Mouse (Mus musculus): ENCODE data around the gene Rassf3. TPM values are rescaled to one million over a fixed set of nuclear protein-coding genes. Genes with fewer than 3 reads are reported as not detected.

The Rassf3 gene
- polyA plus RNA-seq, 1 experiment from 2014 or later = 12.3 TPM

- no peaks in the 10 kb centered on the region for H3K27me3 ChIP-seq (replicated peaks)
- H3K27ac ChIP-seq = no peak overlapping the region
- H3K9me3 ChIP-seq (replicated peaks) = no peaks in the 10 kb centered on the region
- ATAC-seq = no peak
- peaks cover 91% of the 10 kb centered on the region for H3K36me3 ChIP-seq
- WGBS (ENCODE audit: insufficient replicate concordance) = 85% methylated on average over 6 of the region's 6 CpGs
- no peak overlapping the region for H3K9ac ChIP-seq
- no peak overlapping the region for H3K4me2 ChIP-seq
- H3K4me3 ChIP-seq = no peak overlapping the region
- H3K4me1 ChIP-seq = no peaks in the 10 kb centered on the region
Observed at GRCm38 (mm10) chr10:121385695-121386094, 90.5 kb downstream of the Rassf3 start.

DNA sequence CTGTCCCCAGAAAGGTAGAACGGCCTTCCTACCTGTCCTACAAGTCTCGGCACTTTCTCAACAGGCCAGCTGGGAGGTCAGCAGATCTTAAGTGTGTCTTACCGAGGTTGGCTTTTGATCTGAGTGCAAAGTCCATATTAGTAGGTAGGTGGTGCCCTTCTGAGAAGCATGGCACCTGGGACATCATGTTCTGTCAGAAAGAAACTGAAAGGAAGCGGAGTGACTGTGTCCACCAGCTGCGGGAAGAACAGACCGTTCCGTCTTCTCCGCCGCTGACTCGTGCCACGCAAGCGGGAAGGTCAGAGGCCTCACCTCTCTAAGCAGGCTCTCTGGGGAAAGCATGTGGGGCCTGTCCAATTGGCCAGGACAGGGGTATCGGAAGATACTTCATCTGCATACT is 91.4 kb downstream of the Rassf3 start:
- no peak overlapping the region for H3K4me3 ChIP-seq
- H3K27me3 ChIP-seq (replicated peaks) = no peaks in the 10 kb centered on the region
- H3K36me3 ChIP-seq = peaks cover 90% of the 10 kb centered on the region
- no peak overlapping the region for H3K9ac ChIP-seq
- WGBS (ENCODE audit: insufficient replicate concordance) = 88% methylated on average over 13 of the region's 13 CpGs
- no peak for ATAC-seq
- H3K4me1 ChIP-seq = no peaks in the 10 kb centered on the region
- no peak overlapping the region for H3K4me2 ChIP-seq
- no peaks in the 10 kb centered on the region for H3K9me3 ChIP-seq (replicated peaks)
- H3K27ac ChIP-seq = no peak overlapping the region

DNA sequence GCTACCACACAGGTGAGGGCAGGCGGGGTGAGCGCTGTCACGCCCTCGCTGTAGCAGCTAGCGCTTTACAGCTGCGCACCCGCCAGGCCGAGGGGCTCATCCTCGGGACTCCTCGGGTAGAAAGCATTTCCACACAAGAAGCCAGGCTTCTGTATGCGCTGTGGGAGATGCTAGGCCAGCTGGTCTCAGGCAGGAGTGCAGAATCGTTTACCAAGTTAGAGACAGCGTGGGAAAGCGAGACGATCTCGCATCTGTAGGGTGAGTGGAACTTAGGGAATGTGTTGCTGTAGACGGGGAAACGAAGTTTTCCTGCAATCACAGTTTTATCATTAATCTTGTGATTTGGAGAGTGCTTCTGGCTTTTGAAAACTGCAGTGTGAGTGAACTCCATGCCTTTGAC is 94.9 kb downstream of the Rassf3 start:
- 90% methylated on average over 18 of the region's 18 CpGs for WGBS (ENCODE audit: insufficient replicate concordance)
- Histone ChIP-seq H3K4me1 (peaks cover 3% of the 10 kb centered on the region; the same call in 1 of the 2 replicates), H3K9ac (no peak overlapping the region), H3K9me3 (replicated peaks) (no peaks in the 10 kb centered on the region), H3K4me2 (no peak overlapping the region), H3K27me3 (replicated peaks) (no peaks in the 10 kb centered on the region), H3K27ac (no peak overlapping the region), H3K4me3 (no peak overlapping the region), H3K36me3 (peaks cover 94% of the 10 kb centered on the region)
- ATAC-seq = no peak

DNA sequence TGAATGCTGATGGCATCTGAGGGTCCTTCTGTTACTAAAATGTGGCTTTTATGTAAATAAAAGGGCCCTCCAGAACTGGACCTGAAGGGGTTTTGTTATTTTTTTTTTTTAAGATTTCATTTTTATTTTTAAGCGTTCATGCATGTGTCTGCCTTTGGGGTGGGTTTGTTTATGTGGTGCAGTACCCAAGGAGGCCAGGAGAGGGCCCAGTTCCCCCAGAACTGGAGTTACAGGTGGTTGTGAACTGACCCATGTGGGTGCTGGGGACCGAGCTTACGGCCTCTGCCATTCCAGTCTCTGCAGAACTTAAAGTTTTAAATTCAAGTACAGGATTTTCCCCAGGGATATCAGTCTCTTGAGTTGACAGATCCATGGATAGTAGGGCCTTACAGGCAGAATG is 96.8 kb downstream of the Rassf3 start:
- H3K27ac ChIP-seq = no peak overlapping the region
- H3K27me3 ChIP-seq (replicated peaks) = no peaks in the 10 kb centered on the region
- WGBS (ENCODE audit: insufficient replicate concordance) = 95% methylated on average over 3 of the region's 3 CpGs
- H3K4me2 ChIP-seq = no peak overlapping the region
- no peak for ATAC-seq
- no peak overlapping the region for H3K4me3 ChIP-seq
- H3K36me3 ChIP-seq = peaks cover 89% of the 10 kb centered on the region
- H3K4me1 ChIP-seq = peaks cover 21% of the 10 kb centered on the region
- H3K9me3 ChIP-seq (replicated peaks) = no peaks in the 10 kb centered on the region
- H3K9ac ChIP-seq = no peak overlapping the region

DNA sequence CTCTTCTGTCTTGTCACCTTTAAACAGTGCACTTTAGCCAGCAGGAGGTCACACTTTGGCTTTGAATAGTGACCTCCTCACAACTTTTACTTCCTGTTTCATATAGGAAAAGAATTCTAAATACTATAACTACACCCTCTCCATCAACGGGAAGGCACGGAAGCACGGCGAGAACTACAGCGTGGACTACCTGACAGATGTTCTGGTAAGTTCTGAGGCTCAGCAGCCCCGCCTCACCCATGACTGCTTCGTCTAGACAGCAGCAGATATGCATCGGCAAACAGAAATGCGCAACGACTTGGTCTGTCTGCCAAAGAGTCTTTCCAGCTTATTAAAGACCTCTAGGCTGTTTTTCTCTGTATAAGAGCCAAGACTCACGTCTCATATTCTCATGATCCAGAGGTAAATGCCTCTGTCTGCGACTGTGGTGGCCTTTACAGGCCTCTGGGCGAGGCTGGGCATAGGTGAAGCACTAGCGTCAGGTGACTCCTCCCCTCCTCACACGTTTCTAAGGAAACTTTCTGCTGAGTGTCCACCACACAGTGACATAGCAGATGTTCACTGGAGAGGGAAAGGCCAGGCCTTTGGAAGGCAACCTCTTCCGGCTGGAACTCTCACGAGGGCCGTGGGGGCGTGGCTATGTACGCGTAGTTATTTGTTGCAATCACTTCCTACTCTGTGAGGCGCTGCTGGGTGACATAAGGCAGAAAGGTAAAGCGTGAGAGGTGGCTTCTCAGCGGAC is 99.4 kb downstream of the Rassf3 start:
- Histone ChIP-seq H3K36me3 (peaks cover 81% of the 10 kb centered on the region), H3K4me3 (no peak overlapping the region), H3K9ac (no peak overlapping the region), H3K9me3 (replicated peaks) (no peaks in the 10 kb centered on the region), H3K27ac (no peak overlapping the region), H3K4me2 (no peak overlapping the region), H3K27me3 (replicated peaks) (no peaks in the 10 kb centered on the region), H3K4me1 (peaks cover 27% of the 10 kb centered on the region)
- 87% methylated on average over 24 of the region's 24 CpGs for WGBS (ENCODE audit: insufficient replicate concordance)
- no peak for ATAC-seq

DNA sequence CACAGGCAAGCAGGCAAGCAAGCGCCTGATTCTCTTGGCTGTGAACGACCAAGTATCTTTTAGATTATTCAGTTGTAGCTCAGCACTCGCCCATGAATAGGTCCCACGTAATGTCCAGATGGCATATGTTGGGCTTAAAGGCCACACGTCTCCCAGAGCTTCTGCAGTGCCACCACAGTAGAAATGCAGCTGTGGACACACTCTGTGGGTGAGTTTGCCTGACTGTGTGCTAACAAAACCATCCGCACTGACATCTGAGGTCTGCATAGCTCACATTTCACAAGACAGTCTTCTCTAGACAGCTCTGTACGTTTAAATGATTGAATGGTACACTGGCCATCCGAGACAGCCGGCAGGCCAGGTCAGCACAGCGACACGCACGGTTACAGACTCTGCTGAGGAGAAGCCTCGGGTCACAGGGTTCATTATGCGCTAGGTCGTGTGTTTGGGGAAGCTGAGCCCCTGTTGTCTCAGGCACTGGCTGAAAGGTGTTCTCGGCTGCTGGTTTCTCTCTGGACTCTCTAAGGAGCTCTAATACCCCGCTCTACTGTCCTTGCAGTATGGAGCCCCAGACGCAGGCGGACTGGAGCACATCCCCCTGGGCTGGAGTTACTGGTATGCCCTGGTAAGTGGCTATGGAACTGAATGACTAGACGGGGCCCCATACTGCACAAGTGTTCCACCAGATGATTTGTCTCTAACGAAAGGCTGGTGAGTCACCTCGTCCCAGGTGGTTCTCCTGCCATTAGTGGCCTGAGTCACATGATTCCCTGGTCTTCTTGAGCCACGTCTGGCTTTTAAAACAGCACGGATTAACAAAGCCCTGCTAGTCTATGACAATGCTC is 100.3 kb downstream of the Rassf3 start:
- peaks cover 80% of the 10 kb centered on the region for H3K36me3 ChIP-seq
- H3K4me2 ChIP-seq = peak overlapping the region; percentile 49
- H3K4me1 ChIP-seq = peaks cover 27% of the 10 kb centered on the region
- 0 out of 2 replicates have a peak overlapping the region, but pooled peaks have one; percentile 52 for H3K27ac ChIP-seq
- no peaks in the 10 kb centered on the region for H3K9me3 ChIP-seq (replicated peaks)
- no peak for ATAC-seq
- H3K27me3 ChIP-seq (replicated peaks) = no peaks in the 10 kb centered on the region
- no peak overlapping the region for H3K4me3 ChIP-seq
- WGBS (ENCODE audit: insufficient replicate concordance) = 79% methylated on average over 24 of the region's 24 CpGs
- no peak overlapping the region for H3K9ac ChIP-seq

DNA sequence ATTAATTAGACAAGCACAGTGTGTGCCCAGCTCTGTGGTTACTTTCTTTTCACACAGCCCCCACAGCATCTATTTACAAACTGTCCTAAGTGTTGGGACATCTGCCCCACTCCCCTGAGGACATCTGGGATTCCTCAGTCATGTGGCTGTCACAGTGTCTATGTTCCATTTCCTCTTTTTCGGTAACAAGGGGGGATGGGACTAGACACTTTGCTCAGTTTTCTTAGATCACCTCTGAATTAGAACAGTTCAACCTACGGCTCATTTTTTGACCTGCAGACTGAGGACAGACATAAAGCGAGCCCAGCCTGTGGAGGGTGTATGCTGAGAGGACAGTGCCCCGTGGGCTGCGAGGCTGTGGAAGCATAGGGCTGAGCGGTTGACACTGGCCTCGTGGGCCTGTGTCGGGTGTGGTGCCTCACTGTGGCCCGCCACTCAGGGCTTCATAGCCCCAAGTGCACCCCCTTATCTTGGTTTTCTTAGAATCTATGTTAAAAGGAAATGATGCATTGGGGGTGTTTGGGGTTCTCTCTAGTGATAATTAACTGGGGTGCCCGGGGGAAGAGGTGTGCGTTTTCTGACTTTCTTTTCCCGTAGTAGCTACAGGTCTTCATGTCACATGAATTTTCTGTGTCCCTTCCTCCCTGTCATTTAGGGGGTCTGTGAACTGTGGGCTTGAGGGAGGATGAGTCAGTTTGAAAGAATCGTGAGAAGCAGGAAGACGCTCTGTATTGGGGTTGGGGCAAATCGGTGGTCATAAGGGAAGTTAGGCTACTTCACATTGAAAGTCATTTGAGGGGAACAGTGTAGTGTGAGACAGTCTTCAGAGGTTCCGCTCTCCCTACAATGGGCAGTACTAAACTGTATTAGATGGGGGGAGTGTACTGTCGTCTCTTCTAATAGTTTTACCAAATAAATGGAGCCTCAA is 101.2 kb downstream of the Rassf3 start:
- peak; percentile 87 for ATAC-seq
- Histone ChIP-seq H3K9ac (peak overlapping the region; percentile 48), H3K4me3 (no peak overlapping the region), H3K36me3 (peaks cover 81% of the 10 kb centered on the region), H3K27ac (peak overlapping the region; percentile 52; the same call in 1 of the 2 replicates), H3K9me3 (replicated peaks) (no peaks in the 10 kb centered on the region), H3K4me2 (peak overlapping the region; percentile 49), H3K4me1 (peaks cover 27% of the 10 kb centered on the region), H3K27me3 (replicated peaks) (no peaks in the 10 kb centered on the region)
- WGBS (ENCODE audit: insufficient replicate concordance) = 43% methylated on average over 17 of the region's 17 CpGs

DNA sequence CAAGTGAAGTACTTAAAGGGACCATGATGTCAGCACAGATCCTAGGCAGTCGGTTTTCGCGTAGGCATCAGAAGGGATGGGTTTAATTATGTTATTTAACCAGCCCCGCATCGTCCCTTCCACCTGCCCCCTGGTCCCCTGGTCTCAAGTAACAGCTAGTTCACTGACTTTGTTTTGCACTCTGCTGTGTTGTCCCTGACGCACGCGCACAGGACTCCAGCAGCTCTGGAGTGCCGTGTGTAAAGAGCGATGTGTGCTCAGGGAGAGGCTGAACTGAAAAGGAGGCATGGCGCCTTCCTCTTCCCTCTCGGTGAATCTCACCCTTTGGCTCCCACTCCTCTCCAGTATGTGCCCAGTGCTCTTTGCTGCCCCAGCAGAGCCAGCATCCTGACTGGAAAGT is 102.1 kb downstream of the Rassf3 start:
- H3K4me2 ChIP-seq = no peak overlapping the region
- WGBS (ENCODE audit: insufficient replicate concordance) = 84% methylated on average over 12 of the region's 12 CpGs
- ATAC-seq = no peak
- H3K36me3 ChIP-seq = peaks cover 74% of the 10 kb centered on the region
- H3K27ac ChIP-seq = no peak overlapping the region
- H3K4me1 ChIP-seq = peaks cover 29% of the 10 kb centered on the region
- no peak overlapping the region for H3K9ac ChIP-seq
- no peaks in the 10 kb centered on the region for H3K9me3 ChIP-seq (replicated peaks)
- no peak overlapping the region for H3K4me3 ChIP-seq
- H3K27me3 ChIP-seq (replicated peaks) = no peaks in the 10 kb centered on the region

DNA sequence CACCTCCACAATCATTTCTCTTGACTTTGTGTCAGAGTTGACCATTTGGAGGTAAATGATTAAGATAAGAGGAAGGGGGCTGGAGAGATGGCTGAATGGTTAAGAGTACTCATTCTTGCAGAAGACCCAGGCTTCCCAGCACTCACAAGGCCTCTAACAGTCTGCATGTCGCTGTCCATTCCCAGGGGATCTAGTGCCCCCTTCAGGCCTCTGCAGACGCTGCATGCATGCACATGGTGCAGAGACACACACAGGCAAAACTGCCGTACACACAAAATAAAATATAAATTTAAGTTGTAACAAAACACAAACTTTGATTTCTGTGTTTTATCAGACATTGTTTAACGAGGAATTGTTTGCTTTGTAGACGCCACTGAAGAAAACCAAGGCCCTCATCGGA is 105.4 kb downstream of the Rassf3 start:
- Histone ChIP-seq H3K4me1 (peaks cover 49% of the 10 kb centered on the region), H3K4me2 (no peak overlapping the region), H3K9me3 (replicated peaks) (no peaks in the 10 kb centered on the region), H3K4me3 (no peak overlapping the region), H3K27ac (no peak overlapping the region), H3K36me3 (peaks cover 50% of the 10 kb centered on the region), H3K9ac (no peak overlapping the region), H3K27me3 (replicated peaks) (no peaks in the 10 kb centered on the region)
- 79% methylated on average over 6 of the region's 6 CpGs for WGBS (ENCODE audit: insufficient replicate concordance)
- ATAC-seq = no peak

GRCm38 (mm10) chr10:121368783-121369465 is 107.2 kb downstream of the Rassf3 start:
- Histone ChIP-seq H3K4me2 (no peak overlapping the region), H3K4me3 (no peak overlapping the region), H3K27ac (no peak overlapping the region), H3K9ac (no peak overlapping the region), H3K4me1 (peaks cover 44% of the 10 kb centered on the region), H3K27me3 (replicated peaks) (no peaks in the 10 kb centered on the region), H3K9me3 (replicated peaks) (no peaks in the 10 kb centered on the region), H3K36me3 (peaks cover 38% of the 10 kb centered on the region)
- 76% methylated on average over 18 of the region's 18 CpGs for WGBS (ENCODE audit: insufficient replicate concordance)
- no peak for ATAC-seq

DNA sequence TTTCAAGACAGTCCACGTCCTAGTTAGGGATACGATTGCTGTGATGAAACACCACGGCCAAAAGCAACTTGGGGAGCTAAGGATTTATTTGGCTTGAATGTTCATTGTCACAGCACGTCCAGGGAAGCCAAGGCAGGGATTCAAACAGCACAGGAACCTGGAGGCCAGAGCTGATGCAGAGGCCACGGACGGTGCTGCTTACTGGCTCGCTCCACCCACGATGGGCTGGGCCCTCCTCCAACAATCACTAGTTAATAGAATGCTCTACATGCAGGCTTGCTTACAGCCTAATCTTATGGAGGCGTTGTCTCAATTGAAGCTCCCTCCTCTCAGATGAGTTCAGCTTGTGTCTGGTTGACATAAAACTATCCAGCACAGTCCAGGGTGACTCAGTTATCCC is 108.4 kb downstream of the Rassf3 start:
- 79% methylated on average over 9 of the region's 9 CpGs for WGBS (ENCODE audit: insufficient replicate concordance)
- Histone ChIP-seq H3K4me3 (no peak overlapping the region), H3K27ac (no peak overlapping the region), H3K9me3 (replicated peaks) (no peaks in the 10 kb centered on the region), H3K36me3 (peaks cover 32% of the 10 kb centered on the region), H3K4me1 (peaks cover 43% of the 10 kb centered on the region), H3K27me3 (replicated peaks) (no peaks in the 10 kb centered on the region), H3K4me2 (no peak overlapping the region), H3K9ac (no peak overlapping the region)
- ATAC-seq = no peak

Data from liver, embryonic 12.5 days (tissue).